Mouse (Mus musculus) hematopoietic stem cell, adult 5-6 weeks (primary cell): ENCODE results near the gene Htr2b. TPM values are rescaled to one million over a fixed set of nuclear protein-coding genes. Genes with fewer than 3 reads are reported as not detected.
A peak's percentile ranks its signal among the peaks of the same experiment; 100 is the strongest.

Experiments used
- ATAC-seq, 2 experiments: fragments of 125-278 bp in 1 of 2; replicated peaks in 1 of 2; 2 replicates each; pipeline ENCODE4 v1.8.0; 2016 to 2017; ENCODE audit warnings: inconsistent platforms in 2 of 2, mild to moderate bottlenecking in 2 of 2, moderate number of reproducible peaks in 2 of 2, low read depth in 1 of 2, moderate TSS enrichment in 1 of 2; ENCODE audit not compliant: low FRiP score in 2 of 2, poor library complexity in 2 of 2, severe bottlenecking in 2 of 2, insufficient read depth in 1 of 2, low TSS enrichment in 1 of 2
- total RNA-seq: library from RNA; stranded (forward); fragments of 172-1452, 232-1000 nt; gene quantifications from 2 replicates; pipeline ENCODE4 v1.2.3, GENCODE M21; 2017

Gene Htr2b
- total RNA-seq = 0.25 TPM in 1 of 2 replicates, not detected in the other

DNA sequence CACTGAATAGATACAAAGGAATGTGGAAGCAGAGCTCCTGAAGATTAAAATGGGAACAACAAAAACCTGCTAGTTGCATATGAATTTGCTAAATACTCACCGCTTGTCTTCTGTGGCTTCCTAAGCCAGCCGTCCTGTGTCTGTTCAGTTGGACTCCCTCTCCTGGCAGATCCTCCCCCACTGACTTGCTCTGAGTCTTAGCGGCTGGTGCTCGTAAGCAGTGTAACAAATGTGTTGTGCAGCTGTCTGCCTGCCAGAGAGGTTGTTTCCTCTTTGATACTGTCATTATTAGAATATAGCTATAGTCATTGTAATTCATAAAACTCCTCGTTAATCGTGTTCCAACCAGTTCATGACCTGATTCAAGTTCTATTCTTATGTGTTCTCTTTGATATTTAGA is at the start of gene Htr2b:
Htr2b (minus strand) TSS at position 192 of the 400 bp plus-strand sequence.
- ATAC-seq = no peak

- ATAC-seq = no peak
Measured at GRCm38 (mm10) chr1:86161061-86161460, 49.3 kb upstream of the Htr2b start.

- ATAC-seq = no peak
Measured at GRCm38 (mm10) chr1:86160479-86160878, 48.7 kb upstream of the Htr2b start.

- ATAC-seq = no peak
Measured at GRCm38 (mm10) chr1:86160059-86160458, 48.3 kb upstream of the Htr2b start.

DNA sequence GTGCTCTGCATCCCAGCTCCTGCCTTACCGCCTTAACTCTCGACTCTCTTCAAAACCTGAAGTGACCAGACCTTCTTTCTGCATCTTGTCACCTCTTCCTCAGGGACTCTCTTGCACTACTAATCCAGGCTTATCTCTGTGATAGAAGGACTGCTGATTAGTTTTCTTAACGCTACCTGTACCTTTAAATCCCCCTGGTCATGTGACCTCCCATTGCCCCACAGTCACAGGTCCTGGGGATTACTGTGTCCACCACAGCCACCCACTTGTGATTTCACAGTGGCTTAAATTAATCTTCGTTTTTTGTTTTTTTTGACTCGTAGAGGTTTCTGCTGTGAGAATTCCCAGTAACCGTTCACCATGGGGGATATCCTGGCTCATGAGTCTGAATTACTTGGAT is 44.8 kb upstream of the Htr2b start:
- ATAC-seq = no peak

DNA sequence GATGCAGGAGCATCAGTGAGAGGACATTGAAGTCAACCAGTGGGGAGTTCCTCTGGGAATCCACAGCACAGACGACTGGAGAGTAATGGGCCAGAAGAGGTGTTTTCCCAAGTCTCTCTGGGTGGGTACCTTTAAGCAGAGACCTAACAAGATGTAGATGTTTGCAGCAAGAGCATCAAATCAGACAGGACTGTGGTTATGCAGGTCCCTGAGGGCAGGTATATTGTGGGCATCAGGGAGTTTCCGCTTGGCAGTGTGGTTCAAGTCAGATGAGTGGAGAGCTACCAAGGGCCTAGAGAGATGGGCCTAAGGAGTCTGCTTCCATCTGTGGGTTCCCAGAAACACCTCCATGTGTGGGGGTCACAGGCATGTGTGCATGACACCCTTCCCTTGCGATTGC is 44.3 kb upstream of the Htr2b start:
- no peak for ATAC-seq

DNA sequence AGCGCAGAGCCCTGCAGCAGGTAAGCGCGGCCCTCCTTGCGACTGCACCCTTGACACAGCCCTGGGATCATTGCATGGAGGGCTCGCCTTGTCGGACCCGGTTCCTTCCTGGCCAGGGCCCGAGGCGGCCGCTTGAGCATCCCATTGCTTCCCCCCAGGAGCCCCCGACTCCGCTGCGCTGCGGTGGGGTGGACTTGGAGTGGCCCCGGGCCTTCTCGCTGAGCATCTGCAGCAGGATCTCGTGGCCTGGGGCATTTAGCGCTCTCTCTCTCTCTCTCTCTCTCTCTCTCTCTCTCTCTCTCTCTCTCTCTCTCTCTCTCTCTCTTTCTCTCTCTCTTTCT is 43.0 kb upstream of the Htr2b start:
- ATAC-seq = no peak; a peak in 1 of 4 replicates

DNA sequence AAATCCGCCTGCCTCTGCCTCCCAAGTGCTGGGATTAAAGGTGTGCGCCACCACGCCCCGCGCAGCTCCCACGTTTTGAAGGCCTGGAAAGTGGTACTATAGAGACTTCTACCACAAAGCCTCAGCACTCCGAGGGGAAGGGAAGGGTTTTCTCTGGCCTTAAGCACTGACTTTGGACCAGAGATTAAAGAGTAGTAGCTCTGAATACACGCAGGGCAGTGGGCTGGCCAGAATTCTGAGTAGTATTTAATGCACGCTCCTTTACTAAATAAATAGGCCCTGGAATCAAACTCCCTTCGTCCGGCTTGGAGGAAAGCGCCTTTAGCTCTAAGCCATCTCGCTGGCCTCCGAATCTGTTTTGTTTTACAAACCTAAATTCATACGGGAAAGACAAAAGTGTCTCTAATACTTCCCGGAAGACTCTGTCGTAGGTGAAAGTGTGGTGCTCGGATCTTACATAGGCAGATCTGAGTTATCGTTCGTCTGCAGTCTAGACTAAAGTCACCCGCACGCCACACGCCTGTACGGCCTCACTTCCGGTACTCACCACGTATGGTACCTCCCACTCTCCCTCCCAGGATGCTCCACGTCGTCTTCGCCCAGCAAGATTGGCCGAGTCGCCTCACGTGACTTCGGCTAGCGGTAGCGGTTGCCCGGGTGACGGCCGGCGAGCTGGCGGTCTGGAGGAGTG is 42.5 kb upstream of the Htr2b start, which contains the start of gene Armc9:
Armc9 (plus strand) TSS at position 648 of the 691 bp plus-strand sequence.
- peak; percentile 97 to 99 for ATAC-seq

GRCm38 (mm10) chr1:86152618-86153017 is 40.8 kb upstream of the Htr2b start:
- ATAC-seq = no peak

- ATAC-seq = no peak
Measured at GRCm38 (mm10) chr1:86151376-86151775, 39.6 kb upstream of the Htr2b start.

- ATAC-seq = no peak
Measured at GRCm38 (mm10) chr1:86150929-86151328, 39.2 kb upstream of the Htr2b start.

DNA sequence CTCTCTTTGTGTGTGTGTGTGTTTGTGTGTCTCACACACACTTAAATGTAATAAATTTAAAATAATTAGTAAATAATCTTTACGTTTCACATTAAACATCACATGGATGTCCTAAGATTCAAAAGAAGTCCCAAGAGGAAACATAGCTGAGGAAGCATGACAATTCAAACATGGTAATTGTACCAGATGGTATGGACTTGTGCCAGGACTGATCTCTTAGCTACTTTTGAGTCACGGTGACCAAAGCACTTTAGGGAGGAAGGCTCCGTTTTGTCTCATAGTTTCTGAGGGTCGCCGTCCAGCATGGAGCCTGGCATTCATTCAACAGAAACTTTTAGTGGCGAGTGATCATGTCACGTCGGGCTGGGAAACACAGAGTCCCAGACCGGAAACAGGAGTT is 36.4 kb upstream of the Htr2b start:
- no peak for ATAC-seq

GRCm38 (mm10) chr1:86147557-86147956 is 35.8 kb upstream of the Htr2b start:
- ATAC-seq = no peak

DNA sequence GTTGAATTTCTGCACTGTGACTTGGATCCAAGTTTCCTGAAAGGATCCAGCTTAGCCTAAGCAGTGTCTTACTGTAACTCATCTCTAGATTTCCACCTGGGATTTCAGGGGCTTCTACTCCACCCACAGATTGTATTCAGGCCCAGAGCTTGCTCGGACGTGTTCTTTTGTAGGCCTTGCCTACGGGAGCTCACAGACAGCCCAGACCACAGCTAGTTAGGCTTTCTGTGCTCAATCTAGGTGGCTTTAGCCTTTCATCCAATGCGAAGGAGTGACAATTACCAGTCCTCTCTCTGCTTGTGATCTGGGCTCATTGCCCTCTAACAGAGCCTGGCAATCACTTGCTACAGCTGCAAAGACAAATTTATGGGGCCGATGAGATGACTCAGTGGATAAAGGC is 34.5 kb upstream of the Htr2b start:
- no peak for ATAC-seq

- no peak for ATAC-seq
Measured at GRCm38 (mm10) chr1:86144001-86144944, 32.5 kb upstream of the Htr2b start.

DNA sequence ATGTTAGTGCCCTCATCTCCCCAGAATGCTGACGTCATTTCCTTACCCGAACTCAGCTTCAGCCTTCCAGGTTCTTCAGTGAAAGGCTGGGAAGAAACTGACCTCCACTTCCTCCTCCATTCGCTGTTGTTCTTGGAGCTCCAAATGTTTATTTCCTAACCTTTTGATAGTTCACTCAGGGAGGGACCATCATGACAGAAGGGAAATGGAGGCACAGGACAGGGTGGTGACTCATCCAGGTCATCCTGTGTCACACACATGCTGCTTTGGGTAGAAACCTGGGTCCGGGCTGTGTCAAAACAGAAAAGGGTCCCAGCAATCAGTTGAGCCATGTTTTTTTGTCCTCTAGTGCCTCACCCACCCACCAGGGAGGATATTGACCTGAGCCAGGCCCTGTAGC is 31.4 kb upstream of the Htr2b start:
- ATAC-seq = no peak

DNA sequence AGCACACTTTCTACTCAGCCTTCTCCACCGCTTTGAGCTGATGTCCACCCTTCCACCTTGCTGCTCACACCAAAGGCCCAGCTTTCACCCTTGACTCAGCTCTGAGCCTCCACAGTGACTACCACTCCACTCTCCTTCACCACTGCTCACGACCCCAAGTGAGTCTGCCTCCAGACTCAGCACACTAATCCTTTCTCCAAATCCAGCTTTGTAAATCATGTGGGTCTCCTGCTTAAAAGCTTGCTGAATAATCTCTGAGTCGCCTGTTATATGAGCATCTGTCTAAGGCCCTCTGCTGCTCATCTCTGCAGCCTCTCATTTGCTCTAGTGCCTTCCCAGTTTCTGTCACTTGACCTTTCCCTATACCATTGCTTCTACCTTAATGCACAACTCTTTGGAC is 29.3 kb upstream of the Htr2b start:
- ATAC-seq = no peak

- no peak for ATAC-seq
Measured at GRCm38 (mm10) chr1:86135315-86135714, 23.5 kb upstream of the Htr2b start.
